Mouse (Mus musculus) embryonic facial prominence, embryonic 14.5 days (tissue): ENCODE results near the gene Oxct2b. TPM values are rescaled to one million over a fixed set of nuclear protein-coding genes. Genes with fewer than 3 reads are reported as not detected.
"Not testable (repeated sequence)": the region's sequence is repeated elsewhere in the genome, so short reads cannot be mapped to it uniquely, and the experiment has no call there.

ENCODE experiments used
- ATAC-seq: fragments of 200-750 bp; cut with Nextera tagmentation; 2 replicates; pipeline ENCODE4 v1.8.0; 2017; ENCODE audit warnings: low read depth, moderate number of reproducible peaks, moderate TSS enrichment
- DNase-seq: peaks from one replicate; pipeline ENCODE4 v3.0.0-alpha.2; 2015; ENCODE audit warnings: low spot score
- H3K27ac ChIP-seq: fragments of 300-500 bp; sonication (generic); replicated peaks from 2 replicates; pipeline ENCODE4 v1.5.1; 2014; ENCODE audit warnings: low read depth, mild to moderate bottlenecking, low read length, moderate library complexity
- H3K27me3 ChIP-seq: fragments of 300-500 bp; sonication (generic); replicated peaks from 2 replicates; pipeline ENCODE4 v1.6.1; 2014; ENCODE audit warnings: low read length; ENCODE audit not compliant: control insufficient read depth, insufficient read depth
- H3K36me3 ChIP-seq: fragments of 300-500 bp; sonication (generic); 2 replicates; pipeline ENCODE4 v1.6.1; 2014; ENCODE audit warnings: low read length, mixed read lengths; ENCODE audit not compliant: control insufficient read depth, insufficient read depth
- H3K4me1 ChIP-seq: fragments of 300-500 bp; sonication (generic); 2 replicates; pipeline ENCODE4 v1.6.1; 2014; ENCODE audit warnings: antibody characterized with exemption, low read length; ENCODE audit not compliant: control insufficient read depth, insufficient read depth
- H3K4me2 ChIP-seq: fragments of 300-500 bp; sonication (generic); 2 replicates; pipeline ENCODE4 v1.6.1; 2014; ENCODE audit warnings: low read depth, mild to moderate bottlenecking, low read length, moderate library complexity, mixed read lengths
- H3K4me3 ChIP-seq: fragments of 300-500 bp; sonication (generic); 2 replicates; pipeline ENCODE4 v1.5.1; 2014; ENCODE audit warnings: low read depth, mild to moderate bottlenecking, low read length
- H3K9ac ChIP-seq: fragments of 300-500 bp; sonication (generic); 2 replicates; pipeline ENCODE4 v1.6.1; 2014; ENCODE audit warnings: low read depth, mild to moderate bottlenecking, low read length, moderate library complexity, mixed read lengths
- H3K9me3 ChIP-seq: fragments of 300-500 bp; sonication (generic); 2 replicates; pipeline ENCODE4 v1.6.1; 2016; ENCODE audit warnings: low read length; ENCODE audit not compliant: control insufficient read depth
- WGBS: fragments of 180-500 bp; shearing (Covaris S2); extraction: QIAGEN DNeasy Blood & Tissue Kit; methylation state at CpG from one replicate; pipeline ENCODE4 v1.1.7; 2014; 5-methylcytosine and 5-hydroxymethylcytosine counted together
- polyA plus RNA-seq: library from polyadenylated mRNA; unstranded; fragments of >200 nt; fragmentation: Nextera tagmentation; extraction: Ambion mirVana; gene quantifications from 2 replicates; pipeline ENCODE4 v1.2.1, GENCODE M21; 2014

Gene Oxct2b
- polyA plus RNA-seq, 1 experiment from 2014 or later = not detected

DNA sequence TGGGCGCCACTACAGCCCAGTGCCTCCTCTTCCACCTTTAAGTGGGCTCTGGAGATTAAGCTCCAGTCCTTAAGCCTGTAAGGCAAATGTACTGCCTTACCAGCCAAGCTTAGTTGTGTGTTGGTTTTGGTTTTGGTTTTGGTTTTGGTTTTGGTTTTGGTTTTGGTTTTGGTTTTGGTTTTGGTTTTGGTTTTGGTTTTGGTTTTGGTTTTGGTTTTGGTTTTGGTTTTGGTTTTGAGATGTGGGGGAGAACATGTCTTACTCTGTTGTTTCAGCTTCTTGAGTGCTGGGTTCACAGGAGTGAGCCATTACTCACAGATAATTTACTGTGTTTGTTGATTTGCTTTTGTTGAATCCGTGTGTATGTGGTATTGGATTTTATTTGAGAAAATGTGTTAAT is 30.8 kb upstream of the Oxct2b start:
- Histone ChIP-seq H3K27ac (no peak overlapping the region), H3K36me3 (no peaks in the 10 kb centered on the region), H3K9me3 (peaks cover 5% of the 10 kb centered on the region; the same call in 1 of the 2 replicates), H3K27me3 (no peaks in the 10 kb centered on the region), H3K9ac (no peak overlapping the region), H3K4me2 (no peak overlapping the region), H3K4me3 (no peak overlapping the region), H3K4me1 (no peaks in the 10 kb centered on the region)
- no peak for ATAC-seq
- 70% methylated on average over 2 of the region's 2 CpGs for WGBS
- no peak for DNase-seq

DNA sequence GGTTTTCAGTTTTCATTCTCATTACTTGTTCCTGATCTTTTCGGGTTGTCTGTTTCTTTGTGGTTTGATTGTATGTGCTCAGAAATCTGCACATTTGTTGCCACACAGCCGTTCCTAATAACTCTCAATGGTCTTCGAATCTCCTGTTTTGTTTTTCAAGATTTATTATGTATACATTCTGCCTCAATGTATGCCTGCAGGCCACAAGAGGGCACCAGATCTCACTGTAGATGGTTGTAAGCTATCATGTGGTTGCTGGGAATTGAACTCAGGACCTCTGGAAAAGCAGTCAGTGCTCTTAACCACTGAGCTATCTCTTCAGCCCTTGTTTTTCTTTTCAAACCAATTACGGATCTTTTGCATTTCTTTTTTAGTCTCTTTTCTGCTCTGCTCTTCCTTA is 29.7 kb upstream of the Oxct2b start:
- Histone ChIP-seq H3K36me3 (no peaks in the 10 kb centered on the region), H3K4me3 (no peak overlapping the region), H3K27ac (no peak overlapping the region), H3K9me3 (peaks cover 5% of the 10 kb centered on the region; the same call in 1 of the 2 replicates), H3K9ac (no peak overlapping the region), H3K27me3 (no peaks in the 10 kb centered on the region), H3K4me2 (no peak overlapping the region), H3K4me1 (no peaks in the 10 kb centered on the region)
- ATAC-seq = no peak
- 86% methylated on average over 4 of the region's 4 CpGs for WGBS
- no peak for DNase-seq

DNA sequence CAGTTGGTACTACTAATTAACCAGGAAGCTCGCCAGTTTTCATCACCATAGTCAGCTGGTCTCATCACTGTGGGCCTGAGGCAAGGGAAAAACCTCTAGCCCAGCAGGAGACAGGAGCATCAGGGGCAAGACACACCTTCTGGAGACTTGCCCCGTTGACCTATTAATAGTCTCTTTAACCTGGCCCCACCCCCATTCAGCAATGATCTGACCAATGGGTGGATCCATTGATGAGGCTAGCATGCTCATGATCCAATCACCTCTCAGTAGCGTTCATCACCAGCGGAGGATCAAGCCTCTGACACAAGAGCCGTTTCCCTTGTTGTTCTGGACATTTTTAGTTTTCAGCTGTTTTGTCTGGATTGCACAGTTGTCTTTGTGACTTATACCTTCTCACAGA is 23.4 kb upstream of the Oxct2b start:
- Histone ChIP-seq H3K9ac (no peak overlapping the region), H3K27ac (peak overlapping the region; percentile 36; the same call in 1 of the 2 replicates), H3K36me3 (no peaks in the 10 kb centered on the region), H3K4me1 (no peaks in the 10 kb centered on the region), H3K9me3 (no peaks in the 10 kb centered on the region), H3K27me3 (no peaks in the 10 kb centered on the region), H3K4me3 (no peak overlapping the region), H3K4me2 (no peak overlapping the region)
- 68% methylated on average over 5 of the region's 5 CpGs for WGBS
- 0 out of 2 replicates have a peak, but pooled peaks have one; percentile 4 for ATAC-seq
- DNase-seq = no peak

DNA sequence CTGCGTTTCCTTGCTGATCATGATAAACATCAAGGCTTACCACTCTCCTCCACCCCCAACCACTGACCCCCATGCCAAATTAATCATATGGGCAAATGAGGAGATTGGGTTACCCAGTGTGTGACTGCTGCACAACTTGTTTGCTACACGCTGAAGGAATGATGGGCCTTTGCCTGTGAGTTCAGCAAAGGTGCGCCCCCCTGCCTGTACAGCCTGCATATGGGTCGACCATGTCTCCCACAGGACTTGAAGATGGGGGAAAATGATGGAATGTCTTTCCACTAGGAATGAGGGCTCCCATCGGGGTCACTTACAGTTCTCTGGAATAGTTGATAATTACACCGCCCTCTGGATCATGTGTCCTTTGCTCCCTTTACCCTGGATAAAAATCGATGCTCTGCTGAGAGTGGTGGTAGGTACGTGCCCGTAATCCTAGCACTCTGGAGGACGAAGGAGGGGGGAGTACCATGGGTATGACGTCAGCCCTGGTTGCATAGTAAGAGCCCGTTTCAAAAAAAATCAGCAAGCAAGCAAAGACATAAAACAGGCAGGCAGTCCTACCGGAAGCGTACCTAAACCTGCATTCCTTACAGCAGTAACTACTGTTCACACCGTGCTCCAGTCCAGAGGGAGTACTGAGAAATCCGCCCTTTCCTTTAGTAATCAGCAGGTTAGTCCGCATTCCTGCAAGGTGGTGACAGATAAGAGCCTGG is 22.8 kb upstream of the Oxct2b start:
- WGBS = 37% methylated on average over 17 of the region's 17 CpGs
- peak; percentile 94 for ATAC-seq
- Histone ChIP-seq H3K9me3 (no peaks in the 10 kb centered on the region), H3K27me3 (no peaks in the 10 kb centered on the region), H3K9ac (no peak overlapping the region), H3K36me3 (no peaks in the 10 kb centered on the region), H3K4me2 (peak overlapping the region; percentile 36), H3K4me3 (no peak overlapping the region), H3K27ac (peak overlapping the region; percentile 36; the same call in 1 of the 2 replicates), H3K4me1 (no peaks in the 10 kb centered on the region)
- DNase-seq = peak; percentile 87

DNA sequence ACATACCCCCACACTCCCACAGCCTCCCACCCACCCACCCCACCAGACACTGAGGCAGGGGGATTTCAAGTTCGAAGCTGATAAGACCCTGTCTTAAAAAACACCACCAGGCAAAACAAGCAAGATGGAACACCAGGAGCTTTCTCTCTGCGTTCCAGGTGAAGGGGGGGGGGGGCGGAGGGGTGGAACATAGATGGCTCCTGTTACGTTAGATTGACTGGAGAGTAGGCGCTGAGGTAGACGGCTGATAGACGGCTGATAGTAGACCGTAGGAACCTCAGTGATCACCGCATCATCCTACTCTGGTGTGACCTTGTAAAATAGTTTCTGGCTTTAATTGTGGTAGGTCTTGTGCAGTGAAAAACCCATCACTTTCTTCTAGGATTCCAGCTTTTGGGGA is 22.2 kb upstream of the Oxct2b start:
- no peaks in the 10 kb centered on the region for H3K36me3 ChIP-seq
- H3K9ac ChIP-seq = no peak overlapping the region
- no peaks in the 10 kb centered on the region for H3K4me1 ChIP-seq
- no peak overlapping the region for H3K27ac ChIP-seq
- DNase-seq = no peak
- ATAC-seq = peak; percentile 45; the same call in 1 of the 2 replicates
- H3K9me3 ChIP-seq = no peaks in the 10 kb centered on the region
- H3K4me2 ChIP-seq = peak overlapping the region; percentile 36
- no peaks in the 10 kb centered on the region for H3K27me3 ChIP-seq
- no peak overlapping the region for H3K4me3 ChIP-seq
- WGBS = 39% methylated on average over 7 of the region's 9 CpGs

DNA sequence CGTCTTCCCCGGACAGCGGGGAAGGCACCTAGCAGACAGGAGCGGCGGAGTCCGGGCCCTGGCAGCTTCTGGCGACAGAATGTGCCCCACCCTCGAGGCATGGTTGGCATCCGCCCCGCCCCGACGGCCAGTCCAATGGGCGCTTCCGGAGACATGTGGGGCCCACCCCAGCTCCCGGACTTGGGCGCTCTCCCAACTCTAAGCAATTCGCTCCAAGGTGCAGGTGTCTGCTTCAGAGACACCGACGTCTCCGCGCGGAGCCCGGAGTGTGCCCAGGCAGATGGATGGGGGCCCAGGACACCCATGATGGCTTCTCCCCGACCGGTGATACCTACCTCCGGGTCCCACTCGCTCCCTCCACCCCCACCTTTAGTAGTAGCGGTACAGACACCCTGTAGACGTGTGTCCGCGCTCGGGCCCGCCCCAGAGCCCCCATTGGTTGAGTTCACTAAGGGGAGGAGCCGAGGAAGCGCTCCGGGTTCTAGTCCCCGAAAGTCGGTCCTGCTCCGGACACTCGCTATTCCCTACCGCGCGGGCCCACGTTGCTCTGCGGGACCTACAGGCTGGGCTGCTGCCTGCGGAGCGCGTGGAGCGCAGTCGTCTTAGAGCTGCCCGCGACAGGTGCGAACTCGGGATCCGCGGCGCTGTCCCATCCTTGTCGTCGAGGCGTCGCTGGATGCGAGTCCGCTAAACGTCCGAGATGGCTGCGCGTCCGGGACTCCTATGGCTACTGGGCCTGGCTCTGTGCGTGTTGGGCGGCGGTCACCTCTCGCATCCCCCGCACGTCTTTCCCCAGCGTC is 11.2 kb upstream of the Oxct2b start, which contains the start of gene Bmp8b:
TSS of gene Bmp8b (plus strand) at position 515 of the 800 bp plus-strand sequence.
- Histone ChIP-seq H3K27ac (no peak within 1 kb of the TSS), H3K9ac (no peak within 1 kb of the TSS), H3K4me3 (peak within 1 kb of the TSS; percentile 33), H3K36me3 (no peaks in the 10 kb centered on the region), H3K27me3 (peaks cover 37% of the 10 kb centered on the region), H3K4me2 (peak within 1 kb of the TSS; percentile 53), H3K9me3 (0 out of 2 replicates have a peak, but pooled peaks cover 5% of the 10 kb centered on the region), H3K4me1 (peaks cover 7% of the 10 kb centered on the region; the same call in 1 of the 2 replicates)
- peak; percentile 47; the same call in 1 of the 2 replicates for ATAC-seq
- DNase-seq = peak; percentile 26
- WGBS = 7% methylated on average over 56 of the region's 75 CpGs

DNA sequence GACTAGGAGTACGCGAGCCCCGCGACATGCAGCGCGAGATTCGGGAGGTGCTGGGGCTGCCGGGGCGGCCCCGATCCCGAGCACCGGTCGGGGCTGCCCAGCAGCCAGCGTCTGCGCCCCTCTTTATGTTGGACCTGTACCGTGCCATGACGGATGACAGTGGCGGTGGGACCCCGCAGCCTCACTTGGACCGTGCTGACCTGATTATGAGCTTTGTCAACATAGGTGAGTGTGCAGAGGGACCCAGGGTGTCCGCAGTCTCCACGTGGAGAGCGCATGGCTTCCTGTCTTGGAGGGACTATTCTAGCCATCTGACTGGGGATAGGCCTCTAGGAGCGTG is 10.6 kb upstream of the Oxct2b start:
- 0 out of 2 replicates have a peak, but pooled peaks have one; percentile 22 for ATAC-seq
- no peak overlapping the region for H3K9ac ChIP-seq

DNA sequence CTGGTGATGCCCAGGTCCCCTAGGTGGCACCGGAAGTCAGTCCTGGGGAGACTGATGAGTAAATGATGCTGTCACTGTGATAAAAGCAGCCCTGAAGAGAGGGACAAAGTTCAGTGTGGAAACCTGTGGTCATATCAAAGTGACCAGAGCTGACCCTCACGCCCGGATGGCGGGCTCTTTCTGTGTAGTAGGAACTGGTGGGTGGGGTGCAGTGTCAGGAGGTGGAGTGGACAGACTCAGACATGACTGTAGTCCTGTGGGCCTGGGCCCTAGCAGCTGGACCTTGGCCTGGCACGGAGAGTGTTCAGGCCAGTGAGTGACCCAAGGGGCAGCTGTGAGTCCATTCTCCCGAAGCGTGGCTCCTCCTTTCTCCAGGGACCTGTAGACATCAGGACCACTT is 10.1 kb upstream of the Oxct2b start:
- not testable (repeated sequence) for H3K27ac ChIP-seq, DNase-seq, H3K9me3 ChIP-seq, H3K4me1 ChIP-seq, H3K4me2 ChIP-seq, H3K9ac ChIP-seq, H3K4me3 ChIP-seq, ATAC-seq, H3K36me3 ChIP-seq
- H3K27me3 ChIP-seq = peaks cover 37% of the 10 kb centered on the region
- WGBS = 81% methylated on average over 4 of the region's 7 CpGs

More for the DNA sequence above, 10.6 kb upstream of the Oxct2b start:
- peak overlapping the region; percentile 33 for H3K4me3 ChIP-seq
- H3K36me3 ChIP-seq = no peaks in the 10 kb centered on the region
- H3K4me2 ChIP-seq = peak overlapping the region; percentile 53
- DNase-seq = no peak
- peaks cover 7% of the 10 kb centered on the region; the same call in 1 of the 2 replicates for H3K4me1 ChIP-seq
- 0 out of 2 replicates have a peak, but pooled peaks cover 5% of the 10 kb centered on the region for H3K9me3 ChIP-seq
- peaks cover 37% of the 10 kb centered on the region for H3K27me3 ChIP-seq
- no peak overlapping the region for H3K27ac ChIP-seq
- 28% methylated on average over 15 of the region's 24 CpGs for WGBS
